Mouse (Mus musculus): ENCODE data around the gene Srsf5.

DNA sequence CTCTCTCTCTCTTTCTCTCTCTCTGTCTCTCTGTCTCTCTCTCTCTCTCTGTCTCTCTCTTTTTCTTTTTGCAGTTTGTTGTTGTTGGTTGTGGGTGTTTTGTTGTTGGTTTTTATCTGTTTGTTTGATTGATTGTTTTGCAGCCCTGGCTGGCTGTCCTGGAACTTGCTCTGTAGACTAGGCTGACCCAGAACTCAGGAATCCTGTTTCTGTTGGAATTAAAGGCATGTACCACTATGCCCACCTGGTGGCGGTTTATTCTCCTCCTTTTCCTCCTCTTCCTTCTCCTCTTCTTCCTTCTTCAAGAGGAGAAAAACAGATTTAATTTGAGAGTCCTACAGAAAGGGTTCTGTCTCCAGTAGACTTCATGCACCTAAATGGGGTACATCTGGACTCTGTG is 17.8 kb upstream of the Srsf5 start:
- TF ChIP-seq CTCF (IDR thresholded peaks at IDR 0.05; ENCODE audit: borderline replicate concordance, control insufficient read depth, extremely low read depth, insufficient read depth, low read length, poor library complexity) = no peak
- no peak for TF ChIP-seq POLR2A (IDR thresholded peaks at IDR 0.05; ENCODE audit: control insufficient read depth, extremely low read depth, insufficient read depth, low read length, poor library complexity)

All from thymus, adult 2 months (tissue).